Mouse (Mus musculus) lung, embryonic 16.5 days (tissue): ENCODE results near the gene Rcan2. TPM values are rescaled to one million over a fixed set of nuclear protein-coding genes. Genes with fewer than 3 reads are reported as not detected.

Experiments
- ATAC-seq: fragments of 200-750 bp; cut with Nextera tagmentation; 2 replicates; pipeline ENCODE4 v1.8.0; 2017; ENCODE audit warnings: low read depth, mild to moderate bottlenecking, moderate library complexity
- H3K27ac ChIP-seq: fragments of 300-500 bp; sonication (generic); 2 replicates; pipeline ENCODE4 v1.5.1; 2014; ENCODE audit warnings: mild to moderate bottlenecking, control low read depth, low read length
- H3K27me3 ChIP-seq: fragments of 300-500 bp; sonication (generic); 2 replicates; pipeline ENCODE4 v1.6.1; 2014; ENCODE audit warnings: low read depth, low read length, mixed read lengths; ENCODE audit not compliant: control insufficient read depth, insufficient read depth
- H3K36me3 ChIP-seq: fragments of 300-500 bp; sonication (generic); 2 replicates; pipeline ENCODE4 v1.6.1; 2014; ENCODE audit warnings: low read length; ENCODE audit not compliant: control insufficient read depth, insufficient read depth
- H3K4me1 ChIP-seq: fragments of 300-500 bp; sonication (generic); replicated peaks from 2 replicates; pipeline ENCODE4 v1.6.1; 2014; ENCODE audit warnings: low read length, mixed read lengths; ENCODE audit not compliant: control insufficient read depth, insufficient read depth
- H3K4me2 ChIP-seq: fragments of 300-500 bp; sonication (generic); 2 replicates; pipeline ENCODE4 v1.6.1; 2014; ENCODE audit warnings: low read depth, low read length, control low read depth
- H3K4me3 ChIP-seq: fragments of 300-500 bp; sonication (generic); 2 replicates; pipeline ENCODE4 v1.5.1; 2014; ENCODE audit warnings: mild to moderate bottlenecking, low read length, control low read depth
- H3K9ac ChIP-seq: fragments of 300-500 bp; sonication (generic); 2 replicates; pipeline ENCODE4 v1.6.1; 2014; ENCODE audit warnings: low read length, control low read depth
- H3K9me3 ChIP-seq: fragments of 300-500 bp; sonication (generic); 2 replicates; pipeline ENCODE4 v1.6.1; 2016; ENCODE audit warnings: low read length; ENCODE audit not compliant: control insufficient read depth
- WGBS: fragments of 180-500 bp; shearing (Covaris S2); extraction: QIAGEN DNeasy Blood & Tissue Kit; methylation state at CpG from one replicate; pipeline ENCODE4 v1.1.7; 2014; 5-methylcytosine and 5-hydroxymethylcytosine counted together
- polyA plus RNA-seq: library from polyadenylated mRNA; unstranded; fragments of >200 nt; fragmentation: Nextera tagmentation; extraction: Ambion mirVana; gene quantifications from 2 replicates; pipeline ENCODE4 v1.2.1, GENCODE M21; 2015

Gene Rcan2
- polyA plus RNA-seq, 1 experiment from 2014 or later: 5.3 TPM

DNA sequence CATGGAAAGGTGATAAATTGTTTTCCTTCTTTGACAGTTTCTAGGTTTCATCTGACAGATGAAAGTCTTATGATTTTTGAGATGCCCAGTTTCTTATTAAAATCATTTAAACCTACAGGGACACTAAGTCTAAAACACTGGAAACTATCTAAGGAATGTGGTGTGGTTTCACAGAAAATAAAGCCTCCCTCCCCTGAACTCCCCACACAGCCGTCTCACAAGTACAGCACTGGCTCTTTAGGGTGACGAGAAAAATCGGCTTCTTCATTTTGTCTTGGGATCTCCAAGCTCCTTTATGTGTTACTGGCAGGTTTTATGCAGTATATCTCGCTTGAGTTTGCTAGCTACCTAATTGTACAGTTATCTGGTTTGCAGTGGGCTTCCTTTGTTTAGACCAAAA, 210.8 kb downstream of the Rcan2 start:
- no peak overlapping the region for H3K4me2 ChIP-seq
- H3K9ac ChIP-seq: no peak overlapping the region
- H3K27me3 ChIP-seq: no peaks in the 10 kb centered on the region
- no peaks in the 10 kb centered on the region for H3K36me3 ChIP-seq
- no peak overlapping the region for H3K27ac ChIP-seq
- H3K4me1 ChIP-seq: no peaks in the 10 kb centered on the region
- WGBS: 44% methylated on average over 4 of the region's 4 CpGs
- H3K4me3 ChIP-seq: no peak overlapping the region
- no peak for ATAC-seq
- no peaks in the 10 kb centered on the region for H3K9me3 ChIP-seq

DNA sequence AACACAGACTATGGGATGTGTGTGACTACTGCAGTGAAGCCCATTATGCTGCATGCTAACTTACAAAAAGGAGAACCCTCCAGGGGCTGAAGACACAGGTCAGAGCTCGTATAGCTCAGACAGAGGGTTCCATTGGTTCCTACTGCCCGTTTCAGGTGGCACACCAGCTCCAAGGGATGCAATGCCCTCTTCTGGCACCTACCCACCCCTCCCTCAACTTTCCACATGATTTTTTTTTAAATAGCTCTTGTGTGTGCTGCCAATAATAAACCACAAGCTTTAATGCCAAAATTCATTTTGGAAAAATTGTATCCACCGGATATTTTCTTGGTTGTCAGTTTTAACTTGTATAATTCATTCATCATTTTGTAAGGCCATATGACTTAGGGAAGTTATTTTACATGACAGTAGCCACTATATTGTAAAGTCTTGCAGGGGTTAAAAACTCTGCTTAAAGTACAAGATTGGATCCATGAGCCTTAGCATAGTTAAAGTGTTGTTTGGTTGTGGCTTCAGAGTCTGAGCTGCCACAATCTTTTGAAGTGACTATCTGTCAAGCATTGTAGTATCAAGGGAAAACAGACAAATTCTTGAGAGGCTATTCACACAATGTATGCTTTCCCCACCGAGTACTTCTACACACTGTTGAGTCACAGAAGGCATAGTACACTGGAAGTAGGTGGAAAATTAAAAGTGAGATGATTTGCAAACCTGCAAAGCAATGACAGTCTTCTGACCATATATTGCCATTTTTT, 212.8 kb downstream of the Rcan2 start:
- no peak for ATAC-seq
- Histone ChIP-seq H3K4me1 (no peaks in the 10 kb centered on the region), H3K9ac (no peak overlapping the region), H3K4me2 (no peak overlapping the region), H3K27me3 (no peaks in the 10 kb centered on the region), H3K36me3 (no peaks in the 10 kb centered on the region), H3K9me3 (no peaks in the 10 kb centered on the region), H3K4me3 (no peak overlapping the region), H3K27ac (no peak overlapping the region)
- WGBS: 69% methylated on average over 4 of the region's 4 CpGs

DNA sequence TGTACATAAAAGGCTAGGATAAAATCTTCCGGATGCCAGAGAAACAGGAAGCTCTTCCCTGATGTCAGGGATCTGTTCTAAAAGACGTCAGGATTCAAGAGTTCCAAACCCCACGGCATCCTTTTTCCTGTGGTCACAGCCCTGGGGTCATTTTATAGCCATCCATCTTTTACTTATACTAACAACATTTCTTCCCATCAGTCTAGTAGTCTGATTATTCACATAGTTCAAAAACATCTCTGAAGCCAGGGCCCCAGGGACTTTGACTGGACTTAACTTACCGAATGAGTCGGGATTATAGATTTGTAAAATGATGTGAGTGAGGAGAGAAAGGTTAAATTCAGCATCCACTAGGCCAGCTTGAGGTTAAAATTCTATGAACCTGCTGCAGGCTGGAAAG, 215.2 kb downstream of the Rcan2 start:
- Histone ChIP-seq H3K4me1 (no peaks in the 10 kb centered on the region), H3K9ac (no peak overlapping the region), H3K4me3 (no peak overlapping the region), H3K4me2 (no peak overlapping the region), H3K27ac (no peak overlapping the region), H3K27me3 (no peaks in the 10 kb centered on the region), H3K36me3 (no peaks in the 10 kb centered on the region), H3K9me3 (no peaks in the 10 kb centered on the region)
- ATAC-seq: no peak
- WGBS: 40% methylated on average over 5 of the region's 5 CpGs

DNA sequence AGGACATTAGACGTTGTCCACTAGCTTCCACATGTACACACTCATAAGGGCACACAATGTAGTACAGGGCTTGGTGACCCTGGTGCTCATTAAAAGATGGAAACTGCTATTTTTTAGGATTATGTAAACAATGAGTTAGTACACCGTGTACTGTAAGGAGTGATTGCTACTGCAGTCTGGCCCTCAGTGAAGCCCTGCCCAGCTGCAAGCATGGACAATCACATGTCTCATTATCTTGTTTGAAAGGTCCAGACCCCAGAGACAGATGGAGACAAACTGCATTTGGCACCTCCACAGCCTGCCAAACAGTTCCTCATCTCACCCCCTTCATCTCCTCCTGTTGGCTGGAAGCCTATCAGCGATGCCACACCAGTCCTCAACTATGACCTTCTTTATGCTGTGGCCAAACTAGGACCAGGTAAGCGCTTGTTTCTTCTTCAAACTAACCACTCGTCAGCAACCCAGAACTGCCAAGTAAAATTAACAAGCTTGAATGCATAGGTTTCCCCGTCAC, 219.6 kb downstream of the Rcan2 start:
- H3K27me3 ChIP-seq: no peaks in the 10 kb centered on the region
- no peak for ATAC-seq
- H3K9me3 ChIP-seq: no peaks in the 10 kb centered on the region
- 61% methylated on average over 6 of the region's 6 CpGs for WGBS
- no peaks in the 10 kb centered on the region for H3K4me1 ChIP-seq
- no peak overlapping the region for H3K27ac ChIP-seq
- no peak overlapping the region for H3K4me2 ChIP-seq
- no peaks in the 10 kb centered on the region for H3K36me3 ChIP-seq
- no peak overlapping the region for H3K9ac ChIP-seq
- H3K4me3 ChIP-seq: no peak overlapping the region

DNA sequence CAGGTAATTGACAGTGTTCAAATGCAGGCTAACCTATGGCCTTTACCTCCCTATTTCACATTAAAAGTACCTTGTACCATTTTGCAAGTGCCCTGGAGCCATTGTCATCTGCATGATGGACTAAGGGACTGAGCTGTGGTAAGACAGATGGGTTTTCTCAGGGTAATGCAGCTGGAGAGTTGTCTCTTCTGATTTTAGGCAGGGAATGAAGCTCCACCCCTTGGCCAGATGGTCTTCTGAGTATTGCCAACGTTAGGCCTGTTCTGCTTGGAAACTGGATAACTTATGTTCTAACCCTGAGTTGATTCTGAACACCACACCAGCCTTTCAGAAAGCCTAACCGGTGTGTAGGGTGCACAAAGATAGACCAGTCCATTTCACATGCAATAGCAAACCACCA, 222.7 kb downstream of the Rcan2 start:
- H3K27me3 ChIP-seq: no peaks in the 10 kb centered on the region
- 61% methylated on average over 2 of the region's 2 CpGs for WGBS
- H3K4me3 ChIP-seq: no peak overlapping the region
- H3K9me3 ChIP-seq: no peaks in the 10 kb centered on the region
- no peak overlapping the region for H3K4me2 ChIP-seq
- H3K9ac ChIP-seq: no peak overlapping the region
- ATAC-seq: no peak
- H3K4me1 ChIP-seq: no peaks in the 10 kb centered on the region
- no peak overlapping the region for H3K27ac ChIP-seq
- H3K36me3 ChIP-seq: no peaks in the 10 kb centered on the region

DNA sequence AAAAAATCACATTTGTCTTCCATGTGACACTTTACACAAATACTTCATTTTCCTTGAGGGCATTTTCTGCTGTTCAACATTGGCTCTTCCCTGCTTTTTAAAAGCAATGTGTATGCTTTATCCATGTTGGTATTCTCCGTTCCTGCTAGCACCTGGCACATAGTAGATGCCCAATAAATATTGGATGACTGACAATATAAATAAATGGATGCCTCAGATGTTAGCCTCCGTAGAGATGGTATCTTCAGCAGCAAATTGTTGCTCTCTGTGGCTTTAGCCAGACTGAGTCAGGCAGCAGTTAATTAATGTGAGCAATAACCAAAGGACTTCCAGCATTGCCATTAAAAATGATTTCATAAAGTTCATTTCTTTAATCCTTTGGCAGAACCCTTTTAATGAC, 223.9 kb downstream of the Rcan2 start:
- no peak overlapping the region for H3K27ac ChIP-seq
- no peak overlapping the region for H3K4me3 ChIP-seq
- WGBS: 52% methylated on average over 2 of the region's 2 CpGs
- no peaks in the 10 kb centered on the region for H3K4me1 ChIP-seq
- no peaks in the 10 kb centered on the region for H3K27me3 ChIP-seq
- ATAC-seq: no peak
- H3K9me3 ChIP-seq: no peaks in the 10 kb centered on the region
- H3K36me3 ChIP-seq: no peaks in the 10 kb centered on the region
- no peak overlapping the region for H3K4me2 ChIP-seq
- H3K9ac ChIP-seq: no peak overlapping the region

DNA sequence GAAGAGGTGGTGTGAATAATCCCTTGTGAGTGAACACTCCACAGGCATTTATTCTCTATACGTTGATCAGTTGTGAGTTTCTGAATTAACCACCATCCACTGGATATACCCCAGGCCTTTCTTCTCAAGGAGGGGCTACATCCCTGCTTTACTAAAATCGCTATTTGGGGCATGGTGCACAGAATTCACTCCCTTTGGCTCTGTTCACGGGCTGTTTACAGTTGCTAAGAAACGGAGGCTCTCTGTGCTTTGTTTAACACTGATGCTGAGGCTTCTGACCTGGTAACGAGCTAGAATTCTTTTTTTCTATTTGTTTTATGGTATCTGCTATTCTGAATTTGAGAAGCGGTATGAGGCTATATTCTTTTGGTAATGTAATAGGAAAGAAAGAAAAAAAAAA, 224.8 kb downstream of the Rcan2 start:
- Histone ChIP-seq H3K4me2 (no peak overlapping the region), H3K27ac (no peak overlapping the region)

DNA sequence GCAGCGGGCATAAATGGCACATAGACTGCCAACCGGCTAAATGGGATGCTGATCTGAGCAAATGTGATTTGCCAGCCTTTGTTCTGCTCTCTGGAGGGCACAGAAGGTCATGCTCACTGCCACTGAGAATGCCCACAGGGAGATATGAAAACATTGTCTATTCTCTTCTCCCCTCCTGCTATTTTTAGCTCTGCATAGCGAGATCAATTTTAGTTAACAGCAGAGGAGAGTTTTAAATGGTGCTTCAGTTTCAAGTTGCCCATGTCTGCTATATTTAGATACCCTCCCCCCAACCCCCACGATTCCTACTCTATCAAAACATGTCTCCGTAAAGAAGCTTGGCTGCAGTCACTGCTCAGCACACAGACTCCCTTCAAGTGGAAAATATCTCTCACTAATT, 225.2 kb downstream of the Rcan2 start:
- no peak overlapping the region for H3K4me2 ChIP-seq
- no peaks in the 10 kb centered on the region for H3K36me3 ChIP-seq
- no peaks in the 10 kb centered on the region for H3K9me3 ChIP-seq
- H3K4me1 ChIP-seq: no peaks in the 10 kb centered on the region
- no peak for ATAC-seq
- H3K4me3 ChIP-seq: no peak overlapping the region
- H3K27me3 ChIP-seq: no peaks in the 10 kb centered on the region
- H3K27ac ChIP-seq: no peak overlapping the region
- WGBS: 38% methylated on average over 5 of the region's 5 CpGs
- H3K9ac ChIP-seq: no peak overlapping the region

More for the DNA sequence above, 224.8 kb downstream of the Rcan2 start:
- Histone ChIP-seq H3K4me3 (no peak overlapping the region), H3K27me3 (no peaks in the 10 kb centered on the region), H3K9ac (no peak overlapping the region), H3K4me1 (no peaks in the 10 kb centered on the region), H3K36me3 (no peaks in the 10 kb centered on the region), H3K9me3 (no peaks in the 10 kb centered on the region)
- WGBS: 56% methylated on average over 6 of the region's 6 CpGs
- no peak for ATAC-seq

DNA sequence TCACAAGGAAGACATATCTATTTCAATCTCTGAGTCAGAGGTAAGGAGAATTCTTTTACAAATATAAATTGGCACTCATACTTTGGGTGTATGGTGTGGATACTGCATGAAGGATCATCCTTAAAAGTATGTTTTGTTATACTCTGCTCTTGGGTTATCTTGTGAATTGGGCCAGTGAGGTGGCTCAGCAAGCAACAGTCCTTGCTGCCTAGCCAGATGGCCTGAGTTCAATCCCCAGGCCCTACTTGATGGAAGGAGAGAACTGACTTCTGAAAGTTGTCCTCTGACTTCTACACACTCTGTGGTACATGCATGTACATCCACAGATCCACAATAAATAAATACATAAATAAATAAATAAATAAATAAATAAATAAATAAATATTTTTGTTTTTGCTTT, 225.6 kb downstream of the Rcan2 start:
- H3K9me3 ChIP-seq: no peaks in the 10 kb centered on the region
- H3K9ac ChIP-seq: no peak overlapping the region
- H3K27ac ChIP-seq: no peak overlapping the region
- H3K36me3 ChIP-seq: no peaks in the 10 kb centered on the region
- no peak for ATAC-seq
- H3K27me3 ChIP-seq: no peaks in the 10 kb centered on the region
- no peak overlapping the region for H3K4me3 ChIP-seq
- no peak overlapping the region for H3K4me2 ChIP-seq
- no peaks in the 10 kb centered on the region for H3K4me1 ChIP-seq
